Mouse (Mus musculus) testis, postnatal 10 days (tissue): ENCODE measurements around the gene Thy1.

Experiments used
- DNase-seq: peaks from one replicate; pipeline ENCODE4 v3.0.0; 2021; ENCODE audit warnings: low spot score

Thy1 gene

DNA sequence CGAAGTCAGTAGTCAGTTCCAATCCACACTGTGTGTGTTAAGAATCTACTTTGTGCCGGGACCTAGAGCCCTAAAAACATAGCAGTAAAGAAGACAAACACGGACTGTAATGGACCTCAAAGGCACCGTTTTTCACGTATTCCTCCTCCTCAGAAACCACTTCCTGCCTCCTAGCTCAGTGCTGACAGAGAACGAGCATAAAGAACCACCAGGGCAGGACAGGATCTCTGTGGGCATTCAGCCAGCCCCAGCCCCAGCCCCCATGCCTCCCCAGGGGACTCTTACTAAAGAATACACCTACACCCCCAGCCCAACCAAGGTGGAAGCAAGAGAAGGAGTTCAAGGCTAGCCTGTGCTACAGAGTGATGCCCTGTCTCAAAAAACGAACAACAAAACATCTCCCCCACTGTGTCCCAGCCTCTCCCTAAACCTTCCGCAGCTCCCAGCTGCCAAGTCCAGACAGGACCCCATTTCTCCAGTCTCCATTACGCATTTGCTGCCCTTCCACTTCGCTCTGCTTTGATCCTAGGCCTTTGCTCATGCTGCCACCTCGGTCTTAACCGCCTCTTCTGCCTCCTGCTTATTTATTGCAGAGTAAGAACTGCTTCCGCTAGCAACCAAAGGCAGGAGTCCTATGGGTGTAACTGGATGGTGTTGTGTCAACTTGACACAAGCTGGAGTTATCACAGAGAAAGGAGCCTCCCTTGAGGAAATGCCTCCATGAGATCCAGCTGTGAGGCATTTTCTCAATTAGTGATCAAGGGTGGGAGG is 9.0 kb upstream of the Thy1 start:
- DNase-seq, result no peak

DNA sequence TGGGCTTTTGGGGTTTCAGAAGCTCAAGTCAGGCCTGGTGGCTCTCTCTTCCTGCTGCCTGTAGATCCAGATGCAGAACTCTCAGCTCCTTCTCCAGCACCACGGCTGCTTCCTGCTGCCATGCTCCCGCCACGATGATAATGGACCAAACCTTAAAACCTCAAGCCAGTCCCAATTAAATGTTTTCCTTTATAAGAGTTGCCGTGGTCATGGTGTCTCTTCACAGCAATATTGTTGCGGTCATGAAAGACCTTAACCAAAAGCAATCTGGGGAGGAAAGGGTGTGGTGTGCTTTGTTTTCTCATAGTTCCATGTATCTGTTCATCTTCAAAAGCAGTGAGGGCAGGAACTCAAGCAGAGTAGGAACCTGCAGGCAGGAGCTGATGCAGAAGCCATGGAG is 6.1 kb upstream of the Thy1 start:
- DNase-seq, result no peak

DNA sequence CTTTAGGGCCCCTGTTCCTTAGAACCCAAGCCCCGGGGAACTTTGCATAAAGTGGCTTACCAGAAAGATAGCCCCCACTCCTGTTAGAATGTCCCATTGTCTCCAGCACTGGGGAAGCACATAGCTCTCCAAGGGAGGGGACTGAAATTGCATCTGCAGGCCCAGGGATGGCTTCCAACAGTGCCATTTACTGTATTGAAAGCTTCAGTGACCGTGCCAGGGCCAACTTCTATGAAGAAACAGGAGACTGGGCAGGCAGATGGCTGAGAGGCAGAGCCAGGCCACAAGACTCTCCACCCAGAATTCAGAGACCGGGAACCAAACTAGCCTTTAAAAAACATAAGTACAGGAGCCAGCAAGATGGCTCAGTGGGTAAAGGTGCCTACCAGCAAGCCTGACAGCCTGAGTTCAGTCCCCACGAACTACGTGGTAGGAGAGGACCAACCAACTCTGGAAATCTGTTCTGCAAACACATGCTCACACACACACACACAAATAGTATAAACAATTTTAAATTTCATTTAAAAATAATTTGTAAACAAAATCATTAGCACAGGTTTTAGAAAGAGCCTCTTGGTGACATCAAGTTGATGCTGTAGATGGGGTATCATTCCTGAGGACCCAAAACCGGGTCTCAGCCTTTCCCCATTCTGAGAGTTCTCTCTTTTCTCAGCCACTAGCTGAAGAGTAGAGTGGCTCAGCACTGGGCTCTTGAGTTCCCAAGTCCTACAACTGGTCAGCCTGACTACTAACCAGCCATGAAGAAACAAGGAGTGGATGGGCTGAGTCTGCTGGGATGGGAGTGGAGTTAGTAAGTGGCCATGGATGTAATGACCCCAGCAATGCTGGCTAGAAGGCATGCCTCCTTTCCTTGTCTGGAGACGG is 1.4 kb upstream of the Thy1 start:
- DNase-seq, result no peak

DNA sequence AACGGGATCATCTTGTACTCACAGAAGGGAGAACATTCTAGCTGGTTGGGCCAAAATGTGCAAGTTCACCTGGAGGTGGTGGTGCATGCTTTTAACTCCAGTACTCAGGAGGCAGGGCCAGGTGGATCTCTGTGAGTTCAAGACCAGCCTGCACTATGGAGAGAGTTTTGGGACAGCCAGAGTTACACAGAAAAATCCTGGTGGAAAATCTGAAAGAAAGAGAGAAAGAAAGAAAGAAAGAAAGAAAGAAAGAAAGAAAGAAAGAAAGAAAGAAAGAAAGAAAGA is 846 bp upstream of the Thy1 start:
- DNase-seq, result no peak

DNA sequence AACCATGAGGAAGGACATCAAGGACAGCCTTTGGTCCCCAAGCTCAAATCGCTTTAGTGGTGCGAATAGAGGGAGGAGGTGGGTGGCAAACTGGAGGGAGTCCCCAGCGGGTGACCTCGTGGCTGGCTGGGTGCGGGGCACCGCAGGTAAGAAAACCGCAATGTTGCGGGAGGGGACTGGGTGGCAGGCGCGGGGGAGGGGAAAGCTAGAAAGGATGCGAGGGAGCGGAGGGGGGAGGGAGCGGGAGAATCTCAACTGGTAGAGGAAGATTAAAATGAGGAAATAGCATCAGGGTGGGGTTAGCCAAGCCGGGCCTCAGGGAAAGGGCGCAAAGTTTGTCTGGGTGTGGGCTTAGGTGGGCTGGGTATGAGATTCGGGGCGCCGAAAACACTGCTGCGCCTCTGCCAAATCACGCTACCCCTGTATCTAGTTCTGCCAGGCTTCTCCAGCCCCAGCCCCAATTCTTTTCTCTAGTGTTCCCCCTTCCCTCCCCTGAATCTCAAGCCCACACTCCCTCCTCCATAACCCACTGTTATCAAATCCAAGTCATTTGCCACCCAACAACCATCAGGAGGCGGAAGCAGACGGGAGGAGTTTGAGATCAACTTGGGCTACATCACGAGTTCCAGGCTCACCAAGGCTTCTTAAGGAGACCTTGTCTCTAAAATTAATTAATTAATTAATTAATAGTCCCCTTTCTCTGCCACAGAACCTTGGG is 683 bp downstream of the Thy1 start:
- no peak for DNase-seq

DNA sequence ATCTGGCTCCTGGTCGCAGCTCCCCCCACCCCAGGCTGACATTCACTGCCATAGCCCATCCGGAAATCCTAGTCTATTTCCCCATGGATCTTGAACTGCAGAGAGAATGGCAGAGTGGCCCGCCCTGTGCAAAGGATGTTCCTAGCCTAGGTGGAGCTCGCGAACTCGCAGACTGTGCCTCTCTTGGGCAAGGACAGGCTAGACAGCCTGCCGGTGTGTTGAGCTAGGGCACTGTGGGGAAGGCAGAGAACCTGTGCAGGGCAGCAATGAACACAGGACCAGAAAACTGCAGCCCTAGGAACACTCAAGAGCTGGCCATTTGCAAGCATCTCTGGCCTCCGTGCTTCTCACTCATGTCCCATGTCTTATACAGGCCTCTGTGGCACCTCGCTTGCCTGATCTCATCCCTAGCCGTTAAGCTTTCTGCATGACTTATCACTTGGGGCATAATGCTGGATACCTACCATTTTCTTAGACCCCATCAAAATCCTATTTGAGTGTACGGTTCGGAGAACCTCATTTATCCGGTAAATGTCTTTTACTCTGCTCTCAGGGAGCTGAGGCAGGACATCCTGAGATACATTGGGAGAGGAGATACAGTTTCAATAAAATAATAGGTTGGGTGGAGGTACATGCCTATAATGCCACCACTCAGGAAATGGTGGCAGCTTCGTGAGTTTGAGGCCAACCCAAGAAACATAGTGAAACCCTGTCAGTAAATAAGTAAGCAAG is 1.4 kb downstream of the Thy1 start:
- no peak for DNase-seq

DNA sequence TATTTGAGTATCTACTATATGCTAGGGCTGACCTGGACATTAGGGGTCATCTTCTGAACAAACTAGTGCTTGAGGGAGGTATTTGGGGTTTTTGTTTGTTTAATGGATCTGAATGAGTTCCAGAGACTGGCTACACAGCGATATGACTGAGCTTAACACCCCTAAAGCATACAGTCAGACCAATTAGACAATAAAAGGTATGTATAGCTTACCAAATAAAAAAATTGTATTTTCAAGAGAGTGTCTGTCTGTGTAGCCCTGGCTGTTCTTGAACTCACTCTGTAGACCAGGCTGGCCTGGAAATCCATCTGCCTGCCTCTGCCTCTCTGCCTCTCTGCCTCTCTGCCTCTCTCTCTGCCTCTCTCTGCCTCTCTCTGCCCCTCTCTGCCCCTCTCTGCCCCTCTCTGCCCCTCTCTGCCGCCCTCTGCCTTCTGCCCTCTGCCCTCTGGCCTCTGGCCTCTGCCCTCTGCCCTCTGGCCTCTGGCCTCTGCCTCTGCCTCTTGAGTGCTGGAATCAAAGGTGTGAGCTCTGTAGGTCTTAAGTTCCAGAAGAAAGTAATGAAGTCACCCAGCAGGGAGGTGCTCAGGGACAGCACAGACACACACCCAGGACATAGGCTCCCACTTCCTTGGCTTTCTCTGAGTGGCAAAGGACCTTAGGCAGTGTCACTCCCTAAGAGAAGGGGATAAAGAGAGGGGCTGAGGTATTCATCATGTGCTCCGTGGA is 2.1 kb downstream of the Thy1 start:
- DNase-seq, result no peak

DNA sequence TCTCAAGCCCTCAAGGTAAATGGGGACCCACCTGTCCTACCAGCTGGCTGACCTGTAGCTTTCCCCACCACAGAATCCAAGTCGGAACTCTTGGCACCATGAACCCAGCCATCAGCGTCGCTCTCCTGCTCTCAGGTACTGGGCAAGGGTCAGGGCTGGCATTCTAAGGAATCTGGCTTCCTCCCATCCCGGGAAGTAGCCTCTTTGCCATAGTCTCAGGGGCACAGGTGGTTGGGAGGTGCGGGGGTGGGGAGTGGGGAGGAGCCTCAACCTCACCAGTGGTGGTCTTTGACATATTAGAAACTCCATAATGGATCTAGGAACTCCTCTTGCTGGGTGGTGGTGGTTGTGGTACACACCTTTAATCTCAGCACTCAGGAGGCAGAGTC is 2.7 kb downstream of the Thy1 start:
- no peak for DNase-seq

DNA sequence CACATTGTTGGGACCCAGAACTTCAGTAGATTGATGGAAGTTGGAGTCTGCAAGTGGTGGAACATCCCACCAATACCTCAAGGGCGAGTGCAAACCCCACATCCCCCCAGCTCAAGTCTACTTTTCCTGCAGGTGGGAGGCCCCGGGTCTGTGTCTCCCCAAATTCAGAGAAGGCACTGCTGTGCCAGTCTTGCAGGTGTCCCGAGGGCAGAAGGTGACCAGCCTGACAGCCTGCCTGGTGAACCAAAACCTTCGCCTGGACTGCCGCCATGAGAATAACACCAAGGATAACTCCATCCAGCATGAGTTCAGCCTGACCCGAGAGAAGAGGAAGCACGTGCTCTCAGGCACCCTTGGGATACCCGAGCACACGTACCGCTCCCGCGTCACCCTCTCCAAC is 3.2 kb downstream of the Thy1 start:
- DNase-seq, result no peak

DNA sequence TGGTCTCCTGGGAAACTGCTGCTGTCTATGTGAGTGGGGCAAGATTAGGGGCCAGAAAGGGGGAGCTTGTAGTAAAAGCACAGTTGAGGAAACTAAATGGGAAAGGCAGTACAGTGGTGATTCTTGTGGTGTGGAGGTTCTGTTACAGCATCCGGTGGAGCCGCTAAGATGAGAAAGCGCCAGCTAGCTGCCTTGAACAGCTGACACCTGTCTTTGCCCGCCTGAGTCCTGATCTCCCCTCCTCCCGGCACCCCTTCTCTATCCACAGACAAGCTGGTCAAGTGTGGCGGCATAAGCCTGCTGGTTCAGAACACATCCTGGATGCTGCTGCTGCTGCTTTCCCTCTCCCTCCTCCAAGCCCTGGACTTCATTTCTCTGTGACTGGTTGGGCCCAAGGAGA is 3.9 kb downstream of the Thy1 start:
- DNase-seq, result no peak

DNA sequence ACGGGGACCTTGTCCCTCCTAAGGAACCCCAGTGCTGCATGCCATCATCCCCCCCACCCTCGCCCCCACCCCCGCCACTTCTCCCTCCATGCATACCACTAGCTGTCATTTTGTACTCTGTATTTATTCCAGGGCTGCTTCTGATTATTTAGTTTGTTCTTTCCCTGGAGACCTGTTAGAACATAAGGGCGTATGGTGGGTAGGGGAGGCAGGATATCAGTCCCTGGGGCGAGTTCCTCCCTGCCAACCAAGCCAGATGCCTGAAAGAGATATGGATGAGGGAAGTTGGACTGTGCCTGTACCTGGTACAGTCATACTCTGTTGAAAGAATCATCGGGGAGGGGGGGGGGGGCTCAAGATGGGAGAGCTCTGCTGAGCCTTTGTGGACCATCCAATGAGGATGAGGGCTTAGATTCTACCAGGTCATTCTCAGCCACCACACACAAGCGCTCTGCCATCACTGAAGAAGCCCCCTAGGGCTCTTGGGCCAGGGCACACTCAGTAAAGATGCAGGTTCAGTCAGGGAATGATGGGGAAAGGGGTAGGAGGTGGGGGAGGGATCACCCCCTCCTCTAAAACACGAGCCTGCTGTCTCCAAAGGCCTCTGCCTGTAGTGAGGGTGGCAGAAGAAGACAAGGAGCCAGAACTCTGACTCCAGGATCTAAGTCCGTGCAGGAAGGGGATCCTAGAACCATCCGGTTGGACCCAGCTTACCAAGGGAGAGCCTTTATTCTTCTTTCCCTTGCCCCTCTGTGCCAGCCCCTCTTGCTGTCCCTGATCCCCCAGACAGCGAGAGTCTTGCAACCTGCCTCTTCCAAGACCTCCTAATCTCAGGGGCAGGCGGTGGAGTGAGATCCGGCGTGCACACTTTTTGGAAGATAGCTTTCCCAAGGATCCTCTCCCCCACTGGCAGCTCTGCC is 4.6 kb downstream of the Thy1 start:
- no peak for DNase-seq

DNA sequence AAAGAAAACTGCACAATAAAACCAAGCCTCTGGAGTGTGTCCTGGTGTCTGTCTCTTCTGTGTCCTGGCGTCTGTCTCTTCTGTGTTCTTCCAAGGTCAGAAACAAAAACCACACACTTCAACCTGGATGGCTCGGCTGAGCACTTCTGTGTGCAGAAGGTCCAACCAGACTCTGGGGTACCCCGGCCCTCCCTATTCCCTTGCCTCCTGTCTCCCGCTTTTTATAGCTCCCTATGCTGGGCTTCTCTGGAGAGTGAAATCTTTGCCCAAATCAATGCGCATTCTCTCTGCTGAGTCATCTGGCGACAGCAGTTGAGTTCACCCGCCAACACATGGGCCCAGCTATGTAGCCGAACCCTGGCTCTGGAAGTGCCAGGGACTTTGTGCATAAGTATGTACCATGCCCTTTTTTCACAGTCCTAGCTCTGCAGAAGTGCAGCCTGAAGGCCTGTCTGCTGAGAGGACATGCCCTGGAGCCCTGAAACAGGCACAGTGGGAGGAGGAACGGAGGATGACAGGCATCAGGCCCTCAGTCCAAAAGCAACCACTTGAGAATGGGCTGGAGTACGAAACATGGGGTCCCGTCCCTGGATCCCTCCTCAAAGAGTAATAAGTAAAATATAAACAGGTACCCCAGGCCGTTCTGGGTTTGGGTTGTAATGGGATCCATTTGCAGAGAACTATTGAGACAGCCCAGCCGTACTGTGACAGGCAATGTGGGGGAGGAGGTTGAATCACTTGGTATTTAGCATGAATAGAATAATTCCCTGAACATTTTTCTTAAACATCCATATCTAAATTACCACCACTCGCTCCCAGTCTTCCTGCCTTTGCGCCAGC is 5.6 kb downstream of the Thy1 start:
- no peak for DNase-seq

DNA sequence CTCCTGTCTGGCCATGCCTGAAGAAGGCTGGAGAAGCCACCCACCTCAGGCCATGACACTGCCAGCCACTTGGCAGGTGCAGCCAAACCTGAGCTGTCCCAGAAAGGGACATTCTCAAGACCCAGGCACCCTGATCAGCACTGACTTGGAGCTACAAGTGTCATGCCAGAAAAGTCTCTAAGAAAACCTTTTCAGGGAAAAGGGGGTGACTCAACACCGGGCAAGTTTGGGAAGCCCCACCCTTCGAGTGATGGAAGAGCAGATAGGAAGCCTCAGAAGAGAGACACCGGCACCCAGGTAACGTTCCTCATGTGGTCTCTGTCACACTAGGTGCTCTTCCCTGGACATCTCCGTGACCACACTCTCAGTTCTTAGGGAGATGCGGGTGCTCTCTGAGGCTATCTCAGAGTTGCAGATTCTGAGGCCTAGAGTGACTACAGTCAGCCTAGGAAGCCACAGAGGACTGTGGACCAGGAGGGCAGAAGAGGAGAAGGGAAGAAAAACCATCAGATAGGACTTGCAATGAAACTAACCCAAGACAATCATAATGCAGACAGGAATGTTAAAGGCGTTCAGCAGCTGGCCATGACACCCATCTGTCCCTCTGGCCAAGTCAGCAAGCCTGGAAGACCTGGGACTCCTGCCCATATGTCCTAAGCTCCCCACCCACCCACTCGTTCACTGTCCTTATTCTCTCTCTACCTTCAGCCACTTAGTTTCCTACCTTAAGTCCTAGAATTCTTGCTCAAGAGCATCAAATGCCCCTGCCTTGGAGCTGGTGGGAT is 6.4 kb downstream of the Thy1 start:
- no peak for DNase-seq

DNA sequence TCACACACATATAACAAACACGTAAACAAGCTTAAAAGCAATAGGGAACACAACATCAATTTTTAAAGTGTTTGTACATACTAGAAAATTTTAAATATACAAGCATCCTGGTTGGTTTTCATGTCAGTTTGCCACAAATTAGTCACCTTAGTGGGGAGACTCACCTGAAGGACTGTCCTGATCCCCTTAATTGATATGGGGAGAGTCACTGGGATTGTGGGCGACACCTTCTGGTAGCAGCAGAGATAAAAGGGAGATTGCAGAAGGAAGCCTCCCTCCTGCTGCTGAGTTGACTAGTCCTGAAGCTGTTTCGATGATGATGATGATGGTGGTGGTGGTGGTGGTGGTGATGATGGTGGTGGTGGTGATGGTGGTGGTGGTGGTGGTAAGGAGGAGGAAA is 9.7 kb downstream of the Thy1 start:
- no peak for DNase-seq

DNA sequence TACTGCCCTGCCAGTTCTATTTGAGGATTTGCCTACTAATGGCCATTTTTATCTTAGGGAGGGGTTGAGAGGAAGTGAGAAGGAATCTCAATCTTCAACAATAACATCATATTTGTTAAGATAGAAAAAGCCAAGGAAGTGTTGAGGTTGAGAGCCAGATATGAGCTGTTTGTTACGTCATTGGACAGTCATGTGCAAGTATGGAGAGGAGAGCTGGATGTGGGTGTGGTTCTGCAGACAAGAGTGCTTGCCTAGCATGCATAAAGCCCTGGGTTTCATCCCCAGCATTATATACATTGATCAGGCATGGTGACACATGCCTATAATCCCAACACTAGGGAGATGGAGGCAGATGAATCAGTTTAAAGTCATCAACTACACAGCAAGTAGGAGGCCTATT is 10.8 kb downstream of the Thy1 start:
- no peak for DNase-seq

DNA sequence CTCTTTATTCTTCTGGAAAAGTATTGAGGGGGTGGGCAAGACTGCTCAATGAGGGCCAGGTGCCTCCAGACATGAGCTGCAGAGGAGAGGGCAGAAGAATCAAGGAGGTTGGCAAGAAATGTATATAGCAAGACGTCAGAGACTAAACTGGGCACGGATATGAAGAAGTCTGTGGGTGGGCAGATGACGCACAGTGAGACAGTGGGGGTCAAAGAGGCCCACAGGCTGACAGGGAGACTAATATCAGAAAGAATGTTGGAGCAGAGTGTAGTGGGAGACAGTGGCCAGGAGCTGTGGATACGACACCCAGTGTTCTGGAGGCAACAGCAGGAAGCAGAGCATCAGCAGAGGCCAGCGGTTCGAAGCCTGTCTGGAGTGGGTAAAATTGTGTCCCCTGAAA is 15.4 kb downstream of the Thy1 start:
- no peak for DNase-seq

DNA sequence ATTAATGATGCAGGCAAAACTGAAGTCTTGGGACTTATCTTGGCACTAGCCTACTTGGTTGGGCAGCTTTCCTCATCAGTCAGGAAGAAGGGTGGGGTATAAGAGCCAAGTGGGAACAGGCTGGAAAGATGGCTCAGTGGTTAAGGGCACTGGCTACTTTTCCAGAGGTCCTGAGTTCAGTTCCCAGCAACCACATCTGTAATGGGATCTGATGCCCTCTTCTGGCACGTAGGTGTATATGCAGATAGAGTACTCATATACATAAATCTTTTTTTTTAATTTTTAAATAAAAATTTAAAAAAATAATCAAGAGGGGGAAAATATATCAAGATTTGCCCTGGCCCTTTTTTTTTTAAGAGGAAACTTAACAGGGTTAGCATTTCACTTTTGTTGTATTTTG is 22.0 kb downstream of the Thy1 start:
- no peak for DNase-seq

DNA sequence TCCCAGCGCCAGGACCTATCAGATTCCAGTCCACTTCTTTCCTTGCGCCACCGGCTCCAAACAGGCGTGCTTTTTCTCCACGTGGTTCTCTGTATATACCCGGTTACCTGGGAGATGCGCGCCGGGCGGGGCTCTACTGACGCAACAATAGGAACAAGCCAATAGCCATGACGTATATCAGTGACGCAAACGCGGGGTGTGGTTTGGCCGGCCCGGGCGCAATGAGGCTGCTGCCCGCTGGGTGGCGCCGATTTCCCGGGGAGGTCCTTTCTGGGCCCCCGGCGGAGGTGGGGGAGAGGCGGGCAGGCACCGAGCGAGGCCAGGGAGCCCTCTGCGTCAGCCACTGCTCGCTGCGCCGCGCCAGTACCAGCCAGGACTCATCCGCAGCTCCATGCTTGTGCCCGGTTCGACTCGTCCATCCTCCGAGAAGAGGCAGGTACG is 23.6 kb downstream of the Thy1 start, which contains the start of gene Usp2:
TSS of gene Usp2 (plus strand) at position 237 of the 441 bp plus-strand sequence.
- peak; percentile 100 for DNase-seq
